Mouse (Mus musculus) B cell, adult 2 months (primary cell): Measurements from ENCODE around the gene Ppp1r10.

Experiments
- DNase-seq, 2 experiments: peaks; one replicate each; pipeline ENCODE4 v3.0.0; 2022

The Ppp1r10 gene

GRCm38 (mm10) chr17:35903343-35903991, 12.8 kb upstream of the Ppp1r10 start:
- no peak for DNase-seq

DNA sequence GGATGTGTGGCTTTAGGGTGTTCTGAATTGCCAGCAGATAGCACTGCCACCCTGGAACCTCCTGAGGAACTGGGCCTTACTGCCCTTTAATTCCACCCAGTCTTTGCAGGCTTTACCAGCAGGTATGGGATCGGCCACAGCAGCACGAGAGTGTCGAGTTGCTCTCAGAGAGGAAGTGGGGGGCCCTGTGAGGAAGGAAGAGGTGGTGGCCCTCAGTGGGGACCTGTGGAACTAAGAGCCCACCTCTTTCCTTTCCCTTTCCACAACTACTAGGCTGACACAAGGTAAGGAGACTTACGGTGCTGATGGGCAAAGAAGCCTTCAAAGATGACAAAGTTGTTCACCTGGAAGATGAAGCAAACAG, 12.3 kb upstream of the Ppp1r10 start:
- DNase-seq = no peak

DNA sequence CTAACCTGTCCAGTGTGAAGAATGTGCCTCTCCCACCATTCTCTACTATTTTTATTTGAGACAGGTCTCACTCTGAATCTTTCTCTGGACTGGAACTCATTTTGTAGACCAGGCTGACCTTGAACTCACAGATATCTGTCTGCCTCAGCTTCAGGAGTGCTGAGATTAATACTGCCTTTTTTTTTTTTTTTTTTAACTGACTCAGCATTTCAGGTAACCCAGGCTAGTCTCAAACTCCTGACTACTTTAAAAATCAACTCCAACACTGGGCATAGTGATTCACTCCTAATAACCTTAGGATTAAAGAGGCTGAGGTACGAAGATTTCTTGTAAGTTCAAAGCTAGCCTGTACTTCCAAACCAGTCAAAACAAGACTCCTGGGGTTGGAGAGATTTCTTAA, 10.6 kb upstream of the Ppp1r10 start:
- DNase-seq = no peak

- DNase-seq = peak; percentile 40 to 42
Measured at GRCm38 (mm10) chr17:35907609-35908008, 8.6 kb upstream of the Ppp1r10 start.

GRCm38 (mm10) chr17:35909186-35909918, 6.9 kb upstream of the Ppp1r10 start:
- DNase-seq = no peak

- peak; percentile 100 for DNase-seq
Measured at GRCm38 (mm10) chr17:35909919-35910369, 6.3 kb upstream of the Ppp1r10 start, which contains the start of gene Atat1. TSS of gene Atat1 (minus strand) at chr17:35910075.

DNA sequence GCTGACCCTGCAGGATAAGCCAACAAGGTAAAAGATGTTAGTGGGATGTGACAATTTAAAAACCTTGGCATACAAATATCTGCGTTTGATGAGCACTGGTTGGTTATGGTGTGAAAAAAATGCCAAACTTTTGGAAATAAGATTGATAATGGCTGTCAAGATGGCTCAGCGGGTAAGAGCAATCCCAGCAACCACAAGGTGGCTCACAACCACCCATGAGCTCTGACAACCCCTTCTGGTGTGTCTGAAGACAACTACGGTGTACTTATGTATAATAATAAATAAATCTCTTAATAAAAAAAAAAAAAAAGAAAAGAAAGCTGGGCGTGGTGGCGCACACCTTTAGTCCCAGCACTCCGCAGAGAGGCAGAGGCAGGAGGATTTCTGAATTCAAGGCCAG, 1.3 kb upstream of the Ppp1r10 start:
- DNase-seq = no peak

DNA sequence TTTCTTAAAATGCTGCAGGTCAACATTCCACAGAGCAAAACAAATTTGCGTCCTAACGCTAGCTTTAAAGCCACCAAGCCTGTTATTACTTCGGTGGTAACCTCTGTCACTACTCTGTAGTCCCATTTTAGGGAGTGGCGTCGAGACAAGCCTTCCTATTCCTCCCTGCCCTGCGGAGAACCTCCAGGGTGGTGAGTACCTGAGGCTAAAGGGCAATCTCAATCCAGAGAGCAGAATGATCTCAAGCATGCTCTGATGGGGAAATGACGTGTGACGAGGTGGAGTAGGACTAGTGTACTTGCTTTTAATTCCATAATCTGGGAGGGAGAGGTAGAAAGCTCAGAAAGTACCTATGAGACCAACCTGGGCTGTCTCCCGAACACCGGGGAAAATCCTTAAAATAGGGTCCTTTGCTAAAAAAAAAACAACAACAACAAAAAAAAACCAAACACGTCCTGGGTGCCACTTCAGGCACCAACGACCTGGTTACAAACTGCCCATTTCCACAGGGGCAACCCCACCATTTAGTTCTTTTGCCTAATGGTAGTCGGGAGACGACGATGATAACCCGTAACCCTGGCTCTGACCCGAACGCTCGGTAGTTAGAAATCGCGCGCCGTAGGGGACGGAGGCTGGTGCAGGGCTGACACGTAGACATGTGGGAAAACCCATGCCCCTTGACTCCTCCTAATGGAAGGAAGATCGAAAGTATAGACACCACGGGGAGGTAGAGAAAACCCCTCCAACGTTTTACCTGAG, 517 bp upstream of the Ppp1r10 start:
- peak in 1 of 2 experiments; percentile 27 for DNase-seq

DNA sequence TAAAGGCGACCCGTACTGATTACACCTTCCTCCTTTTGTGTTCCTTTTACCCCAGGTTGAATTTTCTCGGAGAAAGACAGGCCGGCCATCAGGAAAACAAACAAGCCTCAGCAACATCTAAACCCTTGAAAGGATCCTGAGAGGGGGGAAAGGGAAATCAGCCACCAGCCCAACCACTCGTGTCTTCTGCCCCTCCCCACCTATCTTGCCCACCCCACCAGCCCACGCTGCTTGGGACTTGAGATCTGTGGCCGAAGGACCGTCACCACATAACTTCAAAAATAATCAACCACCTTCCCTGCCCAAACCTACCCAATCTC, 869 bp downstream of the Ppp1r10 start:
- DNase-seq = no peak

- peak; percentile 63 to 71 for DNase-seq
Measured at GRCm38 (mm10) chr17:35917463-35918251, 1.4 kb downstream of the Ppp1r10 start.

- DNase-seq = peak; percentile 68
Measured at GRCm38 (mm10) chr17:35918276-35919059, 2.2 kb downstream of the Ppp1r10 start.

- peak; percentile 94 to 97 for DNase-seq
Measured at GRCm38 (mm10) chr17:35919060-35919715, 3.0 kb downstream of the Ppp1r10 start.

DNA sequence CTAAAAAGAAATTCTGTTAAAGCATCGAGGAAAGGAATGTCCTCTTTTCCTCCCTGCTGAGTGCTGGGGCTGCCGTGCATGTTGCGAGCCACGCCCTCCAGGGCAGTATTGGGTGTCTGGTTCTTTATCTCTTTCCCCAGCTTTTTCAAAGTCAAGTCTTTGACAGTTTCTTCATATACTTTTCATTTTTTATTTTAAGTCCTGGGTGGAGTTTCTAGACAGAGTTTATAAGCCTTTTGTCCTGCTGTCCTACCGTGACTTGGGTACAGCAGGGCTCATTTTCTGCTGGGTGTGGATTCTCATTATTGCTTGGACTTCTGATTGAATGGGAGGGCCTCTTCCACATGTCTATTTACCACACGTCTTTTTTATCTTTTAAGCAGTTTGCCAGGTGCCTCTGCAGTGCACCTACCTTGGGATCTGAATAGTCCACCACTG, 3.6 kb downstream of the Ppp1r10 start:
- DNase-seq = no peak

- no peak for DNase-seq
Measured at GRCm38 (mm10) chr17:35920384-35920783, 4.2 kb downstream of the Ppp1r10 start.

DNA sequence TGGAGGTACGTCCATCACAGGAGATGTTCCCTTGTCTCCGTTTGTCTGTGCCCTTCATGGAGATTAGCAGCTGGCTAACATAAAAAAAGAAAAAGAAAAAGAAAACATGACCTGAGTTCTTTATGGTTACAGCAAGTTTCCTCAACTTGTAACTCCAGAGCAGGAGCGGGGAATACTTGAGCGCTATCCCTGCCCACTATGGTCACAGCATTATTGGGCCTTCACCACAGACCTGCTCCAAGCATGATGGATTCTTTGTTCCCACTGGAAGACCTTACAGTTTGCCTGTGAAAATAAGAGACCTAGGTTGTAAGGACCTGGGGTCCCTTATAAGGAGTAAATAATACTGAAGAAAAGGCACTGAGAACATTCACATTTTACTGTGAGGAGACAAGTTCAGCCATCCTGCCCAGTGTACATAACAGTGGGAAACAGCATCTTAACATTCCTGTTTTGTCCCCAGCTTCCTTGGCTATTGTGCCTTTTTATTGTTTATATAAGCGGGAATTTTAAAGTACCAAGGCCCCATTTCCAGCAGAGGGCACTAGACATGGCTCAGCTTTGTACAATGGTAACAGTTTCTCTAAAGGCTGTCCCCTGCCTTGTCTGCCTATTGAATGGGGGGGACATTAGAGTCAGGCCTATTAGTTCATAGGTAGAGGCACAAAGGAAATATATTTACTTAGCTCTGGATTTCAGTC, 4.8 kb downstream of the Ppp1r10 start:
- peak; percentile 46 to 49 for DNase-seq

GRCm38 (mm10) chr17:35921710-35922109, 5.5 kb downstream of the Ppp1r10 start:
- no peak for DNase-seq

GRCm38 (mm10) chr17:35922566-35922965, 6.3 kb downstream of the Ppp1r10 start:
- no peak for DNase-seq

GRCm38 (mm10) chr17:35923281-35923680, 7.0 kb downstream of the Ppp1r10 start:
- DNase-seq = no peak

DNA sequence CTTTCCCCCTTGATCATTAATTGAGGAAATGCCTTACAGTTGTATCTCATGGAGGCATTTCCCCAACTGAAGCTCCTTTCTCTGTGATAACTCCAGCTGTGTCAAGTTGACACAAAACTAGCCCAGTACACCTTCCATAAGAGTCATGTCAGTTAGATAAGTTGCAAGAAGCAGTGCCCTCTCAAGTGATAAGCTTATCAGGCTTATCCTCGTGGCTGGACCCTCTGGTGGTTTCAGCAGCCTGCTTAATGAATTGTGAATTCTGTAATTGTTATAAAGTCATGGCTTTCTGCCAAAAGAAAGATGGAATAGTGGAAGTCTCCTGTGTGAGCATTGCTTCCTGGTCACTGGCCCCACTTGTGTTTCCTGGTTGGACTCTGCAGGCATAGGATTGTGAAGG, 11.2 kb downstream of the Ppp1r10 start:
- no peak for DNase-seq

GRCm38 (mm10) chr17:35929534-35929933, 13.3 kb downstream of the Ppp1r10 start:
- DNase-seq = no peak

DNA sequence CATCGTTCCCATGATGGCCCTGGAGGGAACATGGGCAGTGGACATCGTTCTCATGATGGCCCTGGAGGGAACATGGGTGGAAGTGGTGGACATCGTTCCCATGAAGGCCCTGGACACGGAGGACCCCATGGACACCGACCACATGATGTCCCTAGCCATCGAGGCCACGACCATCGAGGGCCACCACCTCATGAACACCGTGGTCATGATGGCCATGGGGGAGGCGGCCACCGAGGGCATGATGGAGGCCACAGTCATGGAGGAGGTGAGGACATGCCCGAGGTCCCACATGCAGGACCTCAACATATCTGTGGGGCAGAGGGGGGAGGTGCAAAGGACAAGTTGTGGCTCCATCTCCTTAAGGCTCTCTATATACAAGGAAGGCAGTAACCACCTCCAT, 14.4 kb downstream of the Ppp1r10 start:
- no peak for DNase-seq
